Mouse (Mus musculus) macrophage (primary cell): ENCODE results near the gene Ttf2. TPM values are rescaled to one million over a fixed set of nuclear protein-coding genes. Genes with fewer than 3 reads are reported as not detected.

Experiments used
- H3K27ac ChIP-seq: fragments of 350-480 bp; formaldehyde crosslinking; 2 replicates; pipeline ENCODE4 v1.9.0; 2021
- H3K36me3 ChIP-seq: fragments of 350-480 bp; formaldehyde crosslinking; 2 replicates; pipeline ENCODE4 v1.9.0; 2021; ENCODE audit errors: inconsistent target
- H3K4me3 ChIP-seq: fragments of 350-480 bp; formaldehyde crosslinking; 2 replicates; pipeline ENCODE4 v1.9.0; 2021; ENCODE audit errors: inconsistent target
- H3K79me2 ChIP-seq: fragments of 350-480 bp; formaldehyde crosslinking; 2 replicates; pipeline ENCODE4 v1.9.0; 2021; ENCODE audit errors: inconsistent target
- WGBS: methylation state at CpG from one replicate; pipeline ENCODE4 v1.1.7; 2026; ENCODE audit warnings: inconsistent platforms; ENCODE audit not compliant: missing documents; 5-methylcytosine and 5-hydroxymethylcytosine counted together
- polyA plus RNA-seq: library from polyadenylated mRNA; stranded (reverse); fragments of 250-400 nt; gene quantifications from 3 replicates; pipeline ENCODE4 v1.2.4, GENCODE M21; 2018; ENCODE audit warnings: inconsistent platforms

The Ttf2 gene
- polyA plus RNA-seq, 1 experiment from 2014 or later: 6.1 TPM

DNA sequence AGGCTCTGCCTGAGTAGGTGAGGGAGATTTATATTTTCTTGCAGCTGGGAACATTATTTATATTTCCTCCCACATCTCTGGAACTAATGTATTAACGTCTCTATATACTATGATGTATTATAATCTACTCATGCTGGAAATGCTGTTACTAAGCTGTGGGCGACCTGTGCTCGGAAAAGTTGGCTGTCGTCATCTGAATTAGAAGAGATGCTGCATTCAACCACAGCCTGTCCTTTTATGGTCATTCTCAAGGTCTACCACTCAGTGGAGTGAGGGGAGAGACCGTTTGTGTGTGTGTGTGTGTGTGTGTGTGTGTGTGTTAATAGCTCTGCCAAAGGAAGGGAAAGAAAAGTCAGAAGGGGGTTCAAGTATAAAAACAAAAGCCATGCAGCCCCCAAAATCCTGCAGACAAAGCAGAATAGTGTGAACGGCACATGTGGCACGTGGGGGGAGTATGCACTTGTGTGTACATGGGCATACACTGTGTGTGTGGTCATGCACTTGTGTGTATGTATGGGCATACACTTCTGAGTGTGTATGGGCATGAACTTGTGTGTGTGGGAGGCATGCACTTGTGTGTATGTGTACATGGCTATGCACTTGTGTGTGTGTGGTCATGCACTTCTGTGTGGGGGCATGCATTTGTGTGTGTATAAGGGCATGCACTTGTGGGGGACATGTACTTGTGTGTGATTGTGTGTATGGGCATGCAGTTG, 57.8 kb downstream of the Ttf2 start:
- Histone ChIP-seq H3K36me3 (no peaks in the 10 kb centered on the region), H3K4me3 (no peak overlapping the region), H3K27ac (no peak overlapping the region), H3K79me2 (no peaks in the 10 kb centered on the region)
- WGBS: 83% methylated on average over 6 of the region's 7 CpGs

DNA sequence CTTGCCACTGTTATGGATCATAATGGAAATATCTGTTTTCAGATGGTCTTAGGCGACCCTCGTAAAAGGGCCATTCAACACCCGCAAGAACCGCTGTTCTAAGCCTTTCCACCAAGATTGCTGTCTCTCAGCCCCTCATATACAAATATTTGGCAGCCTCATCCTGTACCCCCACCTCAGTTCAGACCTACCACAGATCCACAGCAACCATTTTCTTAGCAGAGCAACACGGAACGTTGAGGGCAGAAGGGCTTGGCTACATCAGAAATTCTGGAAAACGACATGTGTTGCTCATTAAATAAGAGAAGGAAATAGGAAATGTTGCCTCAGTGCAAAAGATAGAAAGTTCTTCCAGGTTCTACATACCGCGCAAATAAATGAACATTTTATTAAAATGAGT, 58.4 kb downstream of the Ttf2 start:
- Histone ChIP-seq H3K79me2 (no peaks in the 10 kb centered on the region), H3K36me3 (no peaks in the 10 kb centered on the region), H3K27ac (no peak overlapping the region), H3K4me3 (no peak overlapping the region)
- WGBS: 94% methylated on average over 9 of the region's 9 CpGs

DNA sequence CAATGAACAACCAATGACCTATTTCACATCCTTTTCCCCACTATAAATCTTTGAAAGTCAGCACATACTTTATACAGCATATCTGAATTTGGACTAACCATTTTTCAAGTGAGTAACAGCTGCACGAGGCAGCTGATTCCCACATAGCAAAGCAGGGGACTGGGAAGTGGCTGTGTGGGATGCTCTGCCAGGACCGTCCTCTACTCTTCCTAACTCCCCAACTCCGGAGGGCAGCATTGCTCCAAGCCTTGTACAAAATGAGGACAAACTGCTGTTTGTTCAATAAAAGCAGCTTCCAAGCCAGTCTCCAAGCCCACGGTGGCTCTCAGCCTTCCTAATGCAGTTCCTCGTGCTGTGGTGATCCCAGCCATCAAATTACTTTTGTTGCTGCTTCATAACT, 58.8 kb downstream of the Ttf2 start:
- no peak overlapping the region for H3K4me3 ChIP-seq
- WGBS: 88% methylated on average over 5 of the region's 5 CpGs
- no peaks in the 10 kb centered on the region for H3K79me2 ChIP-seq
- H3K36me3 ChIP-seq: no peaks in the 10 kb centered on the region
- no peak overlapping the region for H3K27ac ChIP-seq

DNA sequence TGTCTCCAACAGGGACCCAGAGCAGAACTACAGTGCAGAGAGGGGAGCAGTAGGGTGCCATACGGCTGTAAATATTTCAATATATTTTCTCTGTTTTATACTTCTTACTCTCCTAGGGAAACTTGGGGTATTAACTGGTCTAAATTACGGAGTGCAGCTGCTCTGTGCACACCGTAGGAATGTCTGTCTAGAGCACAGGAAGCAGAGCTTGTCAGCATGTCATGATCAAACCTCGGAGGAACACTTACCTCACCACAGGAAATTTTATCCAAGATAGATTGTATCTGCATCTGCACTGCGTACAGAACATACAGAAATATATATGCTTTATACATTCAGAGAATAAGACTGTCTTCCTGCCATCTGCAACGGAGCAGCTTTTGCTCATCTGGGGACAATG, 60.9 kb downstream of the Ttf2 start:
- no peak overlapping the region for H3K27ac ChIP-seq
- H3K36me3 ChIP-seq: no peaks in the 10 kb centered on the region
- 15% methylated on average over 6 of the region's 6 CpGs for WGBS
- H3K4me3 ChIP-seq: no peak overlapping the region
- H3K79me2 ChIP-seq: no peaks in the 10 kb centered on the region

GRCm38 (mm10) chr3:100906916-100907315, 62.5 kb downstream of the Ttf2 start:
- H3K79me2 ChIP-seq: no peaks in the 10 kb centered on the region
- no peak overlapping the region for H3K27ac ChIP-seq
- no peaks in the 10 kb centered on the region for H3K36me3 ChIP-seq
- H3K4me3 ChIP-seq: no peak overlapping the region
- WGBS: 67% methylated on average over 3 of the region's 3 CpGs

- Histone ChIP-seq H3K4me3 (no peak overlapping the region), H3K79me2 (no peaks in the 10 kb centered on the region), H3K27ac (no peak overlapping the region), H3K36me3 (no peaks in the 10 kb centered on the region)
- 7% methylated on average over 6 of the region's 6 CpGs for WGBS
These were observed 63.3 kb downstream of the Ttf2 start for GRCm38 (mm10) chr3:100906128-100906527.

GRCm38 (mm10) chr3:100895500-100895899, 74.0 kb downstream of the Ttf2 start:
- Histone ChIP-seq H3K27ac (no peak overlapping the region), H3K36me3 (no peaks in the 10 kb centered on the region), H3K4me3 (no peak overlapping the region), H3K79me2 (no peaks in the 10 kb centered on the region)
- WGBS: 95% methylated on average over 6 of the region's 6 CpGs

GRCm38 (mm10) chr3:100892383-100893335, 76.8 kb downstream of the Ttf2 start:
- Histone ChIP-seq H3K27ac (no peak overlapping the region), H3K79me2 (no peaks in the 10 kb centered on the region), H3K36me3 (no peaks in the 10 kb centered on the region), H3K4me3 (no peak overlapping the region)
- 87% methylated on average over 11 of the region's 11 CpGs for WGBS

GRCm38 (mm10) chr3:100890406-100890805, 79.1 kb downstream of the Ttf2 start:
- Histone ChIP-seq H3K79me2 (no peaks in the 10 kb centered on the region), H3K4me3 (no peak overlapping the region), H3K36me3 (no peaks in the 10 kb centered on the region), H3K27ac (peak overlapping the region; percentile 76; the same call in 1 of the 2 replicates)
- 93% methylated on average over 3 of the region's 3 CpGs for WGBS

GRCm38 (mm10) chr3:100889234-100889633, 80.2 kb downstream of the Ttf2 start:
- Histone ChIP-seq H3K79me2 (no peaks in the 10 kb centered on the region), H3K4me3 (no peak overlapping the region), H3K36me3 (no peaks in the 10 kb centered on the region), H3K27ac (peak overlapping the region; percentile 76)
- WGBS: 92% methylated on average over 1 of the region's 1 CpGs

Other genes starting within 250 kb of the Ttf2 start
- not detected in 3 replicates for gene Vtcn1, start 144.2 kb downstream of the Ttf2 start, polyA plus RNA-seq
- gene Trim45, start 47.5 kb downstream of the Ttf2 start, polyA plus RNA-seq: 0.89 to 1.6 TPM (median 1.2 TPM) in 3 replicates
- 0.10 to 0.20 TPM (median 0.14 TPM) in 3 replicates for gene Cd101, start 59.9 kb upstream of the Ttf2 start, polyA plus RNA-seq
- 0.30 to 1.5 TPM (median 0.67 TPM) in 3 replicates for gene Ptgfrn, start 140.6 kb upstream of the Ttf2 start, polyA plus RNA-seq